8 mouse cellular contexts compared by ENCODE assay signal in the genomic region with DNA sequence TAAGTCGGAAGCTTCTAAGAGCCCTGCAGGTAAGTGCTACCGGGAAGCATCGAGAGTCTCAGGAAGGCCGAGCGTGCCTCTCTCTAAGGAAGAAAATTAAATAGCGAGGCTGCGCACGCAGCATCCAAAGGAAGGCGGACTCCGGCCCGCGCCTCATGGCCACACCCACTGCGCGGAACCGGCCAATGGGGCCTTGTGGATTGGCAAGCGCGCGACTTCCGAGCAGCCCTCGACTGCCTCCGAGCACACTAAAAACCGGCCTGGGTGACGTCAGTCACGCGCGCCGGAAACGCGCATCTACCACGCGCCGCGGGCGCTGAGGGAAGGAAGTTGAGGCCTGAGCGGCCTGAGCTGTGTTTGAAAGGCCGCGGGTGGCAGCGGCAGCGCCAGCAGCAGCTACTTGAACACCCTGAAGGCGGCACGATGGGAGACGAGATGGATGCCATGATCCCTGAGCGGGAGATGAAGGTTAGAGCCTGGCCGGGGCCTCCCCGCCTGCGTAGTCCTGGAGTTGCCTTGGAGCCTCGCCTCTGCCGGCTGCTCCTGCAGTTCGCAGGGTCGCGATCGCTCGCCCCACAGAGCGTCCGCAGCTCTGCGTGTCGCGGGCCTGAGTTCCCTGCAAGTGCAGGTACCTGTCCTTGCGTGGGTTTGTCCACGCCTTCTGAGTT. TPM values are rescaled to one million over a fixed set of nuclear protein-coding genes. Genes with fewer than 3 reads are reported as not detected.
DNase-seq lines count a peak whose midpoint lies in the region; ATAC-seq lines count a peak whose summit lies in the region.

Gene Nup214 (plus strand): TSS at position 296 of the 668 bp plus-strand sequence.

- H3K9me3 ChIP-seq in heart, embryonic 13.5 days, result no peaks in the 10 kb centered on the region
- no peaks in the 10 kb centered on the region for H3K9me3 ChIP-seq in liver, embryonic 12.5 days (replicated peaks)
- no peaks in the 10 kb centered on the region for H3K9me3 ChIP-seq in stomach, embryonic 15.5 days

- no peaks in the 10 kb centered on the region for H3K27me3 ChIP-seq in heart, embryonic 13.5 days (replicated peaks)
- H3K27me3 ChIP-seq in liver, embryonic 12.5 days (replicated peaks), result peaks cover 22% of the 10 kb centered on the region; the same call in 1 of the 2 replicates
- no peaks in the 10 kb centered on the region for H3K27me3 ChIP-seq in stomach, embryonic 15.5 days (replicated peaks)

- no peaks in the 10 kb centered on the region; the same call in 1 of the 2 replicates for H3K4me1 ChIP-seq in brown adipose tissue, adult 24 weeks (ENCODE audit: control insufficient read depth, insufficient read depth, insufficient read length, low read length)
- H3K4me1 ChIP-seq in heart, embryonic 13.5 days, result peaks cover 18% of the 10 kb centered on the region
- H3K4me1 ChIP-seq in liver, embryonic 12.5 days, result peaks cover 23% of the 10 kb centered on the region
- peaks cover 6% of the 10 kb centered on the region; the same call in 1 of the 2 replicates for H3K4me1 ChIP-seq in stomach, embryonic 15.5 days

- peak within 1 kb of the TSS; percentile 31; the same call in 1 of the 2 replicates for H3K27ac ChIP-seq in brown adipose tissue, adult 24 weeks (replicated peaks; ENCODE audit: low read depth, low read length)
- peak within 1 kb of the TSS; percentile 70 for H3K27ac ChIP-seq in heart, embryonic 13.5 days (replicated peaks)
- peak within 1 kb of the TSS; percentile 71; the same call in 1 of the 2 replicates for H3K27ac ChIP-seq in liver, embryonic 12.5 days
- H3K27ac ChIP-seq in stomach, embryonic 15.5 days, result peak within 1 kb of the TSS; percentile 60

- ATAC-seq in heart, embryonic 13.5 days (ENCODE audit: extremely low read depth, insufficient number of reproducible peaks, low FRiP score, low TSS enrichment), result peak; percentile 97
- peak; percentile 99 for ATAC-seq in liver, embryonic 12.5 days
- peak; percentile 99 for ATAC-seq in stomach, embryonic 15.5 days (ENCODE audit: insufficient read depth, low FRiP score, low read depth)

- DNase-seq in CD4-positive, CD25-positive, alpha-beta regulatory T cell, adult 2 months (ENCODE audit: low read depth, low spot score), result peak; percentile 99
- DNase-seq in fat pad, adult 2 months (ENCODE audit: extremely low read depth, low read depth, low spot score), result peak; percentile 64
- peak; percentile 100 for DNase-seq in kidney, postnatal 10 days
- DNase-seq in natural killer cell, adult 2 months (ENCODE audit: low spot score in 2 of 2), result peak; percentile 98 to 99

- WGBS in heart, embryonic 13.5 days, result under 1% methylated on average over 60 of the region's 60 CpGs
- under 1% methylated on average over 60 of the region's 60 CpGs for WGBS in liver, embryonic 12.5 days (ENCODE audit: insufficient replicate concordance)
- under 1% methylated on average over 60 of the region's 60 CpGs for WGBS in stomach, embryonic 15.5 days

- peaks cover 55% of the 10 kb centered on the region for H3K36me3 ChIP-seq in heart, embryonic 13.5 days
- peaks cover 29% of the 10 kb centered on the region for H3K36me3 ChIP-seq in liver, embryonic 12.5 days
- peaks cover 16% of the 10 kb centered on the region for H3K36me3 ChIP-seq in stomach, embryonic 15.5 days

- peak within 1 kb of the TSS; percentile 86 for H3K4me2 ChIP-seq in heart, embryonic 13.5 days
- peak within 1 kb of the TSS; percentile 87 for H3K4me2 ChIP-seq in liver, embryonic 12.5 days
- peak within 1 kb of the TSS; percentile 94 for H3K4me2 ChIP-seq in stomach, embryonic 15.5 days

- peak within 1 kb of the TSS; percentile 97 for H3K9ac ChIP-seq in heart, embryonic 13.5 days
- H3K9ac ChIP-seq in liver, embryonic 12.5 days, result peak within 1 kb of the TSS; percentile 88
- H3K9ac ChIP-seq in stomach, embryonic 15.5 days, result peak within 1 kb of the TSS; percentile 85

- H3K4me3 ChIP-seq in brown adipose tissue, adult 24 weeks (ENCODE audit: insufficient read depth, low read depth, low read length), result peak within 1 kb of the TSS; percentile 76
- H3K4me3 ChIP-seq in heart, embryonic 13.5 days, result peak within 1 kb of the TSS; percentile 95
- peak within 1 kb of the TSS; percentile 92 for H3K4me3 ChIP-seq in liver, embryonic 12.5 days
- peak within 1 kb of the TSS; percentile 91 for H3K4me3 ChIP-seq in stomach, embryonic 15.5 days (replicated peaks)

RNA-seq across cellular contexts. Expression of gene Nup214, which starts in this region (rescaled TPM):
- 12.0 and 16.9 TPM in 2 replicates for polyA plus RNA-seq in brown adipose tissue, adult 24 weeks (2012; ENCODE audit: insufficient read depth, insufficient read length, missing spikeins)
- 58.1 and 61.3 TPM in 2 replicates for polyA plus RNA-seq in heart, embryonic 13.5 days (2015; fragmentation: Nextera tagmentation; extraction: Ambion mirVana)
- 67.8 and 70.7 TPM in 2 replicates for polyA plus RNA-seq in liver, embryonic 12.5 days (2016; fragmentation: Nextera tagmentation; extraction: Ambion mirVana)
- polyA plus RNA-seq in stomach, embryonic 15.5 days (2015; fragmentation: Nextera tagmentation; extraction: Ambion mirVana), result 78.2 and 78.8 TPM in 2 replicates

Comparison
In these comparisons a context has a peak if more than half of its experiments do, and no peak if none do; other contexts are left out.
1. Peak in every context shown above with its lines: DNase-seq, ATAC-seq, H3K4me3 ChIP-seq and H3K27ac ChIP-seq.